Mouse (Mus musculus) forebrain, embryonic 12.5 days (tissue): ENCODE results near the gene Adamts18. TPM values are rescaled to one million over a fixed set of nuclear protein-coding genes. Genes with fewer than 3 reads are reported as not detected.

Experiments used
- ATAC-seq: fragments of 200-750 bp; cut with Nextera tagmentation; 2 replicates; pipeline ENCODE4 v1.8.0; 2017; ENCODE audit warnings: moderate TSS enrichment; ENCODE audit not compliant: low FRiP score
- H3K27ac ChIP-seq: fragments of 300-500 bp; sonication (generic); 2 replicates; pipeline ENCODE4 v1.5.1; 2016; ENCODE audit warnings: mild to moderate bottlenecking
- H3K27me3 ChIP-seq: fragments of 300-500 bp; sonication (generic); 2 replicates; pipeline ENCODE4 v1.6.1; 2016; ENCODE audit warnings: mild to moderate bottlenecking
- H3K36me3 ChIP-seq: fragments of 300-500 bp; sonication (generic); replicated peaks from 2 replicates; pipeline ENCODE4 v1.6.1; 2016; ENCODE audit warnings: mild to moderate bottlenecking
- H3K4me1 ChIP-seq: fragments of 300-500 bp; sonication (generic); 2 replicates; pipeline ENCODE4 v1.6.1; 2016
- H3K4me2 ChIP-seq: fragments of 300-500 bp; sonication (generic); 2 replicates; pipeline ENCODE4 v1.6.1; 2016; ENCODE audit warnings: mild to moderate bottlenecking, moderate library complexity
- H3K4me3 ChIP-seq: fragments of 300-500 bp; sonication (generic); replicated peaks from 2 replicates; pipeline ENCODE4 v1.5.1; 2016; ENCODE audit warnings: mild to moderate bottlenecking
- H3K9ac ChIP-seq: fragments of 300-500 bp; sonication (generic); 2 replicates; pipeline ENCODE4 v1.6.1; 2016; ENCODE audit warnings: mild to moderate bottlenecking
- H3K9me3 ChIP-seq: fragments of 300-500 bp; sonication (generic); 2 replicates; pipeline ENCODE4 v1.6.1; 2016
- WGBS: fragments of 180-500 bp; shearing (Covaris S2); methylation state at CpG from one replicate; pipeline ENCODE4 v1.1.7; 2016; 5-methylcytosine and 5-hydroxymethylcytosine counted together
- polyA plus RNA-seq: library from polyadenylated mRNA; unstranded; fragments of >200 nt; fragmentation: Nextera tagmentation; extraction: Ambion mirVana; gene quantifications from 2 replicates; pipeline ENCODE4 v1.2.1, GENCODE M21; 2016

Adamts18 gene
- polyA plus RNA-seq = 3.8 and 5.6 TPM in 2 replicates

DNA sequence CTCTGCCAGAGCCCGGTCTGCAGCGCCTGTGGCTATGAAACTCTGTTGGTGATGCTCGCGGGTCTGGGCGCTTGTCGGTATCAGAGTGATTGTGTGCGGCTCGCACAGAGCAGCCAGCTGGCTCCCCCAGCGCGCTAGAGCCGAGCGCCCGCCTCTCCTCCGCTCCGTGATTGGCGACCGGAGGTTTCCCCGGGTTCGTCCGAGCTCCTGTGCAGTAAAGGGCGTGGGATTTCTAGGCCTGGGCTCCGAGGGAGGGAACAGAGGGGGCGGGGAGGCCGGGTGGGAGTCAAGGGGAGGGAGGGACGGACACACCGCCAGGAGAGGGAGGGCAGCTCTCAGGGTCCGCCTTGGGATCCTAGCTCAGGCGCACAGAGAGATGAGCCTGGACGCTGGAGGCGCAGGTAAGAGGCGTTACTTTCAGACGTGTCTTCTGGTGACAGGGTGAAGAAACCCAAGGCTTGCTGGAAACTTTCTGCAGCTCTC, at the start of gene Adamts18:
TSS of gene Adamts18 (minus strand) at position 86 of the 483 bp plus-strand sequence.
- H3K9me3 ChIP-seq = no peaks in the 10 kb centered on the region
- ATAC-seq = peak; percentile 80
- H3K4me1 ChIP-seq = peaks cover 32% of the 10 kb centered on the region
- H3K9ac ChIP-seq = peak within 1 kb of the TSS; percentile 69
- peak within 1 kb of the TSS; percentile 100 for H3K4me2 ChIP-seq
- peak within 1 kb of the TSS; percentile 69 for H3K4me3 ChIP-seq
- H3K36me3 ChIP-seq = no peaks in the 10 kb centered on the region
- peaks cover 48% of the 10 kb centered on the region for H3K27me3 ChIP-seq
- under 1% methylated on average over 32 of the region's 32 CpGs for WGBS
- peak within 1 kb of the TSS; percentile 63 for H3K27ac ChIP-seq

DNA sequence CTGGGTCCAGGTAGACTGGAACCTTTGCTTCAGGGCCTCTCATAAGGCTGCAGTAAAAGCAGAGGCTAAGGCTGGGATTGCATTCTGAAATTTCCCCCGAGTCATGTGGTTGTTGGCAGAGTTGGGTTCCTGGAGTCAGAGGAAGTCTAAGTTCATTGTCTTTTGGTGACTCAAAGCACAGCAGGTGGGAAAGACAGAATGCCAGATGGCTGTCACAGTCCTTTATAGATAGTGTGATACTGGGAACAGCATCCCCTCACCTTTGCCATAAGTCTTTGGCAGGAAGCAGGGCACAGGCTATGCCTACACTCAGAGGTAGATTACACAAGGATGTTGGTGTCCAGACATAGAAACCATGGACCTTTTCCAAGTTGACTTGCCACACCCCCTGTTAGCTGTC, 47.9 kb upstream of the Adamts18 start:
- 74% methylated on average over 1 of the region's 1 CpGs for WGBS
- Histone ChIP-seq H3K27ac (no peak overlapping the region), H3K36me3 (no peaks in the 10 kb centered on the region), H3K4me3 (no peak overlapping the region), H3K9me3 (no peaks in the 10 kb centered on the region), H3K4me1 (no peaks in the 10 kb centered on the region), H3K9ac (no peak overlapping the region), H3K27me3 (no peaks in the 10 kb centered on the region), H3K4me2 (no peak overlapping the region)
- no peak for ATAC-seq

DNA sequence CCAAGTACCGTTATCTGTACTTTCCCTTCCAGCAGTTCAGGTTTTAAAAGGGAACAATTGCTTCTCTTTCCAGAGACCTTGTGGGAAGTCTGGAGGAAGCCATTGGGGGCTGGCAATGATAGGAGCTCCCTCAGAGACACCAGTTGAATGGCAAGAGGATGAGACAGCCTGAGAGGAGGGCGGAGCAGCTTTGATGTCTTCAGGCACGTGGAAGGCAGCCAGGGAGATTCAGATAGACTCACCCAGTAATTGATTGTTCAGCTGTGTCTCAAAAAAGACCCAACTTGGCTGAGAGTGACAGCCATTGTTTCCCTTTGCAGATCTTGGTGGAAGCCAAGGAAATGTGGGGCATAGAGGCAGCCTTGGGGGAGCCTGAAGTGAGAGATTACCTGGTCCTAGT, 42.8 kb upstream of the Adamts18 start:
- Histone ChIP-seq H3K27ac (no peak overlapping the region), H3K4me1 (no peaks in the 10 kb centered on the region), H3K36me3 (no peaks in the 10 kb centered on the region), H3K27me3 (no peaks in the 10 kb centered on the region), H3K9ac (no peak overlapping the region), H3K4me2 (no peak overlapping the region), H3K4me3 (no peak overlapping the region), H3K9me3 (no peaks in the 10 kb centered on the region)
- ATAC-seq = no peak
- WGBS = 55% methylated on average over 3 of the region's 3 CpGs

DNA sequence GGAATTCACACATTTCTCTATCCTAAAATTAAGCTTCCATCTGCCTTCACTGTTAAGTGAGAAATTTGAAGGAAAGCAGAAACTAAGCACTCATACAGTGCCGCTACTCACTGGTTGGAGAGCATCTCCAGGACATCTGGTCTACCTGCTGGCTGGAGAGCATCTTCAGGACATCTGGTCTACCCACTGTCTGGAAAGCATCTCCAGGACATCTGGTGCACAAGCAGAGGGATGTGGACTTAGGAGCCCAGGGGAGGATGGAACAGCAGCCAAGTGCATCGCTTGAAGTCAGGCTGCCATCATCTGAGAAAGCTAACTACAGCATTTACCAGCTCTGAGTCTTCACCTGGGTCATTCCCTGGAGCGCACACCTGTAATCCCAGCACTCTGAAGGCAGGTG, 38.0 kb upstream of the Adamts18 start:
- Histone ChIP-seq H3K4me1 (peaks cover 5% of the 10 kb centered on the region; the same call in 1 of the 2 replicates), H3K27me3 (peaks cover 15% of the 10 kb centered on the region; the same call in 1 of the 2 replicates), H3K4me2 (no peak overlapping the region), H3K4me3 (no peak overlapping the region), H3K9me3 (no peaks in the 10 kb centered on the region), H3K36me3 (no peaks in the 10 kb centered on the region), H3K9ac (no peak overlapping the region), H3K27ac (no peak overlapping the region)
- ATAC-seq = no peak
- 94% methylated on average over 3 of the region's 3 CpGs for WGBS

DNA sequence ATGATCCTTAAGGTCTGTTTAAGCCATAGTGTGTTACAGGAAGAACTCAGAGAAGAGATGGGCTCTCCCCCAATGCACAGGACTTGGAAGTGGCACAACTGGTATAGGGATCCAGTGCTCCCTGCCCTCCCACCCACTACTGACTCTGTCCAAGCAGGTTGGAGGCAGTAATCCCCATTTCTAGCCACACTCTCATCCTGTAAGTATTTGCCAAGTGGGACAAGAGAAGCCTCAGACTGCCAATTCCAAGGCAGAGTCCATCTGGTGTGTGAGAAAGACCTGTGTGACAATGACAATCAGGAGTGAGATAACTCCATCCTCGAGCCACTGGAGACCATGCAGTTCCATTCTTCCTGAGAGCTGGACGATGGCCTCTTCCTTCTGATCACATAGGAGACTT, 36.6 kb upstream of the Adamts18 start:
- Histone ChIP-seq H3K4me1 (peaks cover 5% of the 10 kb centered on the region; the same call in 1 of the 2 replicates), H3K27me3 (peaks cover 15% of the 10 kb centered on the region; the same call in 1 of the 2 replicates), H3K9ac (no peak overlapping the region), H3K27ac (no peak overlapping the region), H3K4me2 (no peak overlapping the region), H3K4me3 (no peak overlapping the region), H3K36me3 (no peaks in the 10 kb centered on the region), H3K9me3 (no peaks in the 10 kb centered on the region)
- no peak for ATAC-seq
- WGBS = 84% methylated on average over 2 of the region's 2 CpGs

DNA sequence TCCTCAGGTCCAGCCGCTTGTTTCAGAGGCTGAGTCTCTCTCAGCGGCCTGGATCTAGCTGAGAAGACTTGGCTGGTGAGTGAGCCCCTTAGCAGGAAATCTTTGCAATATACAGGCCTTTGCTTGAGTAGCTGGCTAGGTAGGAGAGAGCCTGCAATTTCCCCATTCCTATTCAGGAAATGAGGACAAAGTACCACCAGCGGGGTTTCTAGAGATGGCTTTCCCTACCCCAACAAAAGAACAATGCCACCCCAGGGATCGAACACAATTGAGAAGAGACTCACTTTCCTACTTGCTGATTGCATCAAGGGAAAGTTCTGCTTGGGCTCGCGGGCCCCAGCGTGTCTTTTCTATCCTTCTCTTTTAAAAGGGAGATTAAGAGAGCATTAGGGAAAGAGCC, 35.5 kb upstream of the Adamts18 start:
- Histone ChIP-seq H3K27me3 (peaks cover 15% of the 10 kb centered on the region; the same call in 1 of the 2 replicates), H3K36me3 (no peaks in the 10 kb centered on the region), H3K4me2 (no peak overlapping the region), H3K9me3 (no peaks in the 10 kb centered on the region), H3K4me3 (no peak overlapping the region), H3K27ac (no peak overlapping the region), H3K9ac (no peak overlapping the region), H3K4me1 (peaks cover 5% of the 10 kb centered on the region; the same call in 1 of the 2 replicates)
- WGBS = 2% methylated on average over 7 of the region's 7 CpGs
- ATAC-seq = no peak

DNA sequence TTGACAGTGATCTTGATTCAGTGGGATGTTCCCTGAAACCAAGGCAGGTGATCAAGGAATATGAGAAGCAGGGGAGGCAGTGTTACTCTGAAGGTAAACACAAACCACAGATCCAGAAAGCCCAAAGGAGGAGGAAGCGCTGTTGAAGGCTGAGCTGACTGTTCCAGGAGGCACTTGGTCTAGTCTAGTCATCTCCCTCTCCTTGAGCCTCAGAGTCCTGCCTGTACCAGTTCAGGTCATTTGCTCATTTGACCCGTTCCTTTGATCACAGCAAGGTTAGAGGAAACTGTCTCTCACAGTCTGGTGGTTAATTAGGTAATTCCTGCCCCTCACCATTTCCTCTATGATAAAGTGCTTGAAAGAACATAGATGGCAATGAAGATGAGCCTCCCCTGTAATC, 34.0 kb upstream of the Adamts18 start:
- Histone ChIP-seq H3K4me3 (no peak overlapping the region), H3K4me1 (peaks cover 5% of the 10 kb centered on the region; the same call in 1 of the 2 replicates), H3K36me3 (no peaks in the 10 kb centered on the region), H3K4me2 (no peak overlapping the region), H3K27me3 (peaks cover 15% of the 10 kb centered on the region; the same call in 1 of the 2 replicates), H3K27ac (no peak overlapping the region), H3K9me3 (no peaks in the 10 kb centered on the region), H3K9ac (no peak overlapping the region)
- WGBS = 61% methylated on average over 2 of the region's 2 CpGs
- ATAC-seq = no peak

DNA sequence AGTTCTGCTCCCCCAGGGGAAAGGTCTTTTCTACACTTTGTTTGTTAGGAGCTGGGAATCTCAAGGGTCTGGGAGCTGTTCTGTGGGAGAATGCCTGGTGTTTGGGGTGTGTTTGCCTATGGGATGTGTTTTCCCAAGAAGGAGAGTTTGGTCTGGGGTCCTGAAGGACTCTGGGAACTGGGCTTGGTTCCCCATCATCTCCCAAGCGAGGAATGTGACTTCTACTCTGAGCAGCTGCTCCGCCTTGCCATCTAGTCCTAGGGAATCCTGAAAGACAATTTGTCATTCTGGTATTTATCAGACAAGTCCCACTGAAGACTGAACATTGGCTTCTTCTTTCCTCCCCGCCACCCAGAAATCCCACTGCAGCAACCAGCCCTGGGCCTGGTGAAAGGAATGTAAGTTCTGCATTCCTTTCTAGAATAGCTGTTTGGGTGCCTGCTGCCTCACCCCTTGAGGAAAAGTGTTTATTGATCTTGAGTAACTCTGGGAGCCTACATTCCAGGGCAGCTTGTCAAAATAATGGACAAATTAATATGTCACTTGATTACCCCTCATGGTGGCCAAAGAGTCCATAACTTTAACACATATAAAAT, 30.0 kb upstream of the Adamts18 start:
- Histone ChIP-seq H3K36me3 (no peaks in the 10 kb centered on the region), H3K27ac (no peak overlapping the region), H3K4me1 (no peaks in the 10 kb centered on the region), H3K4me3 (no peak overlapping the region), H3K9ac (no peak overlapping the region), H3K27me3 (peaks cover 11% of the 10 kb centered on the region; the same call in 1 of the 2 replicates), H3K4me2 (no peak overlapping the region), H3K9me3 (no peaks in the 10 kb centered on the region)
- 77% methylated on average over 3 of the region's 3 CpGs for WGBS
- ATAC-seq = no peak

DNA sequence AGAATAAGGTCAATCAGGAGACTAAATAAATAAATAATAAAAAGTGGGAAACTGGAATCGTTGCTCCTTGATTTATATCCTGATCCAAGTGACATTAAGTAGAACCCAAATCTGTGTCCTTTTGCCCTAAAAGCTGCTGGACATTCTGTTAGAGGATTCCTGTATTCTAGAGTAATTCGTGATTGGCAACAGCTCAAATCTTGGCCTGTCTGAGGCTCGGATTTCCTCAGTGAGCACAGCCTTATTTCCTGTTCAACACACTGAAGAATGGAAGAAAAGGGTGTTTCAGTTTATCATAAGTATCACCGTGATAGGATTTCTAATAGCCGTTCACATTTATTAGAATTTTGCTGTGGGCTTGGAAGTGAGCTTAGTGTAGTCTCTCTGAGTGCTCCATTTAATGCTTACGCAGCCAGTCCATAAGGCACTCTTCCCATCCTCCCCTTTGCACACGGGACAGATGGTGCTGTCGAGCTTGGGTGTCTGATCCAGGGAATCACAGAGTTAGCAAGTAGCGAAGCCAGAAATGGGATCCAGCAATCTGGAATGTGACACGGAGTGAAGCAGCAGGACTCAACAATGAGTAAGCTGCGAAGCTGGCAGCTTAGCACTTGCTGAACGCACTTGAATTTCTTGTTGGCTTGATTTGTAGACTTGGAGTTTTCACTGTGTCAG, 25.0 kb upstream of the Adamts18 start:
- Histone ChIP-seq H3K4me1 (no peaks in the 10 kb centered on the region), H3K27ac (no peak overlapping the region), H3K4me3 (no peak overlapping the region), H3K4me2 (no peak overlapping the region), H3K27me3 (no peaks in the 10 kb centered on the region), H3K9me3 (no peaks in the 10 kb centered on the region), H3K9ac (no peak overlapping the region), H3K36me3 (no peaks in the 10 kb centered on the region)
- ATAC-seq = no peak
- 82% methylated on average over 12 of the region's 12 CpGs for WGBS

DNA sequence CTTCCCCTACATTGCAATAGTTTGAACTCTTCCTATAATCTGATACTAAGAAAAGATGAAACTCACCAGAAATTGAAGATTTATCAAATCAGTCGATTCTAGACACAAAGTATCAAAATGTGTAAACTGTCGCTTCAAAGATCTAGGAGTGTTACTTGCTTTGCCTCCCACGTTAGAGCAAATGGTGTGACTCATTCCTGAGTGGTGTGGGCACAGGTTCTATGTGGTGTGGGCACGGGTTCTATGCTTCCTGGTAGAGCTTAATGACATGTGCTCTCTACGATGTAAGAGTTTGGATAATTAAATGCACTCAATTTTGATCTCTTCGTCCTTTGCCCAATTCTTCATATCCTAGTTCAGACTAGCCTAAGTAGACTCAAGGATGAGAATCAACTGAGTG, 23.9 kb upstream of the Adamts18 start:
- no peak overlapping the region for H3K4me2 ChIP-seq
- no peak for ATAC-seq
- no peak overlapping the region for H3K27ac ChIP-seq
- H3K27me3 ChIP-seq = no peaks in the 10 kb centered on the region
- no peak overlapping the region for H3K4me3 ChIP-seq
- no peak overlapping the region for H3K9ac ChIP-seq
- no peaks in the 10 kb centered on the region for H3K36me3 ChIP-seq
- WGBS = 90% methylated on average over 6 of the region's 6 CpGs
- H3K4me1 ChIP-seq = no peaks in the 10 kb centered on the region
- H3K9me3 ChIP-seq = no peaks in the 10 kb centered on the region

DNA sequence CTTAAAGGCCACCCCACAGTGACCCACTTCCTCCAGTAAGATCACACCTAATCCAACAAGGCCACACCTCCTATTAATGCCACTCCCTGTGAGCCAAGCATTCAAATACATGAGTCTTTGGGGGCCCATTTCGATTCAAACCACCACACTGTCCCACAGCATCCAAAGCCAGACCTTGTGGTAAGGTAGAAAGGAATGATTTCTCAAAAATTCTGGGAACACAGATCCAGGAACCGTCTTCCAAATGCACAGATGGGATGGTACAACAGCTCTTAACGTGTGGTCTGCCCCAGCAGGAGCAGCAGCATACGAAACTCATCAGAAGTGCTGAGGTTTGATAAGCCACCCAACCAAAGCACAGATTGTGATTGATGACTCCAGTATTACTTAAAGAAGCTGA, 18.0 kb upstream of the Adamts18 start:
- Histone ChIP-seq H3K4me3 (no peak overlapping the region), H3K9me3 (no peaks in the 10 kb centered on the region), H3K4me2 (no peak overlapping the region), H3K27ac (no peak overlapping the region), H3K4me1 (no peaks in the 10 kb centered on the region; the same call in 1 of the 2 replicates), H3K36me3 (no peaks in the 10 kb centered on the region), H3K27me3 (no peaks in the 10 kb centered on the region), H3K9ac (no peak overlapping the region)
- 90% methylated on average over 4 of the region's 4 CpGs for WGBS
- no peak for ATAC-seq

DNA sequence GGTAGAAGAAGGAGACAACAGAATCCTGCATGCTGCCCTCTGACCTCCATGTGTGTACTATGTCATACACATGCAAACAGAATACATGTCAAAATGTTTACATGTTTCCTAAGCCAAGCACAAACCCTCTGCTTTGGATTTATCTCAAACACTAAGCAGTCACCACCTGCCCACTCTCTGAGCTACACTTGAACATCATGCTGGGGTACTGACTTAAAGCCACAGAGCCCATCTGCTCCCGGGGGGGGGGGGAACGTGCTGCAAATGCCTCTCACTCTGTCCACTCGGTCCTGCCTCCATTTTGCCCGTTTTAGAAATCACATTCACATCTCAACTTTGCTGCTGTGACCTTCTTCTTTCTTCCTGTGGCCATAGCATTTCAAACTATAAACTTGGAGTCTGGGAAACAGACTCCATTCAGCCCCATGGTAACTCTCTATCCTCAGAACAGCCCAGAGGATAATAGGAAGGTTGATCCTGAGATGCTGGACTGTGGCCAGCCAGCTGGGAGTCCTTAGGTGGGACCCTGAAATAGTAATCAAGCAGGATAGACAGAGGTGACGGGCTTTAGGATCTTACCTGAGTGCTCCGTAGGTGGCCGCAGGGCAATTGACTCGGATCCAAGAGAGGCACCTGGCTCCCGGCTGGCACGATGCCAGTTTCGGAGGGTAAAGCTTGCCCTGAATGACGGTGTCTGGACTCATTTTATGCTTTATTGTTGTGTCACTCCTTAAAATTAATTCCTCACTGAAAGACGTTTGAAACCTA, 17.0 kb upstream of the Adamts18 start:
- H3K36me3 ChIP-seq = no peaks in the 10 kb centered on the region
- H3K4me3 ChIP-seq = no peak overlapping the region
- H3K4me2 ChIP-seq = no peak overlapping the region
- WGBS = 65% methylated on average over 13 of the region's 13 CpGs
- H3K4me1 ChIP-seq = no peaks in the 10 kb centered on the region; the same call in 1 of the 2 replicates
- no peak overlapping the region for H3K9ac ChIP-seq
- H3K27ac ChIP-seq = no peak overlapping the region
- no peaks in the 10 kb centered on the region for H3K27me3 ChIP-seq
- no peak for ATAC-seq
- H3K9me3 ChIP-seq = no peaks in the 10 kb centered on the region
